Mouse (Mus musculus) stomach, postnatal 0 days (tissue): ENCODE measurements around the gene Acbd6. TPM values are rescaled to one million over a fixed set of nuclear protein-coding genes. Genes with fewer than 3 reads are reported as not detected.
A peak's percentile ranks its signal among the peaks of the same experiment; 100 is the strongest.

Experiments used
- ATAC-seq: fragments of 200-750 bp; cut with Nextera tagmentation; 2 replicates; pipeline ENCODE4 v1.8.0; 2017; ENCODE audit not compliant: low FRiP score, low TSS enrichment
- DNase-seq: peaks from one replicate; pipeline ENCODE4 v3.0.0-alpha.2; 2016; ENCODE audit warnings: low spot score
- H3K27ac ChIP-seq: fragments of 300-500 bp; sonication (generic); replicated peaks from 2 replicates; pipeline ENCODE4 v1.5.1; 2014; ENCODE audit warnings: mild to moderate bottlenecking, control low read depth
- H3K27me3 ChIP-seq: fragments of 300-500 bp; sonication (generic); 2 replicates; pipeline ENCODE4 v1.6.1; 2014; ENCODE audit warnings: low read length; ENCODE audit not compliant: control insufficient read depth, insufficient read depth
- H3K36me3 ChIP-seq: fragments of 300-500 bp; sonication (generic); 2 replicates; pipeline ENCODE4 v1.6.1; 2014; ENCODE audit warnings: low read length, mixed read lengths; ENCODE audit not compliant: control insufficient read depth, insufficient read depth
- H3K4me1 ChIP-seq: fragments of 300-500 bp; sonication (generic); replicated peaks from 2 replicates; pipeline ENCODE4 v1.6.1; 2014; ENCODE audit warnings: antibody characterized with exemption; ENCODE audit not compliant: control insufficient read depth, insufficient read depth
- H3K4me2 ChIP-seq: fragments of 300-500 bp; sonication (generic); replicated peaks from 2 replicates; pipeline ENCODE4 v1.6.1; 2014; ENCODE audit warnings: low read depth, mild to moderate bottlenecking, control low read depth, moderate library complexity
- H3K4me3 ChIP-seq: fragments of 300-500 bp; sonication (generic); 2 replicates; pipeline ENCODE4 v1.5.1; 2014; ENCODE audit warnings: low read depth, low read length, control low read depth
- H3K9ac ChIP-seq: fragments of 300-500 bp; sonication (generic); 2 replicates; pipeline ENCODE4 v1.6.1; 2014; ENCODE audit warnings: mild to moderate bottlenecking, low read length, control low read depth, mixed read lengths
- H3K9me3 ChIP-seq: fragments of 300-500 bp; sonication (generic); 2 replicates; pipeline ENCODE4 v1.6.1; 2016; ENCODE audit warnings: low read length; ENCODE audit not compliant: control insufficient read depth
- CTCF ChIP-seq: IDR thresholded peaks from 2 replicates; pipeline ENCODE4 v1.5.1; 2016; ENCODE audit warnings: antibody characterized with exemption, low read depth, mild to moderate bottlenecking, moderate library complexity
- EP300 ChIP-seq: optimal IDR thresholded peaks from 2 replicates; pipeline ENCODE3; 2016; ENCODE audit warnings: antibody characterized with exemption
- WGBS: fragments of 180-500 bp; shearing (Covaris S2); extraction: QIAGEN DNeasy Blood & Tissue Kit; methylation state at CpG from one replicate; pipeline ENCODE4 v1.1.7; 2014; 5-methylcytosine and 5-hydroxymethylcytosine counted together
- polyA plus RNA-seq: library from polyadenylated mRNA; unstranded; fragments of >200 nt; fragmentation: Nextera tagmentation; extraction: Ambion mirVana; gene quantifications from 2 replicates; pipeline ENCODE4 v1.2.1, GENCODE M21; 2015

Gene Acbd6
- polyA plus RNA-seq, 1 experiment from 2014 or later, result 55.9 TPM

- 37% methylated on average over 2 of the region's 2 CpGs for WGBS
- ATAC-seq (no peak), DNase-seq (no peak)
- Histone ChIP-seq H3K4me3 (no peak overlapping the region), H3K4me2 (no peak overlapping the region), H3K4me1 (no peaks in the 10 kb centered on the region), H3K27me3 (no peaks in the 10 kb centered on the region), H3K9me3 (no peaks in the 10 kb centered on the region), H3K27ac (no peak overlapping the region), H3K9ac (no peak overlapping the region), H3K36me3 (no peaks in the 10 kb centered on the region)
- TF ChIP-seq EP300, result no peak
- TF ChIP-seq CTCF, result no peak
These were observed 155.4 kb downstream of the Acbd6 start for GRCm38 (mm10) chr1:155713306-155713705.

DNA sequence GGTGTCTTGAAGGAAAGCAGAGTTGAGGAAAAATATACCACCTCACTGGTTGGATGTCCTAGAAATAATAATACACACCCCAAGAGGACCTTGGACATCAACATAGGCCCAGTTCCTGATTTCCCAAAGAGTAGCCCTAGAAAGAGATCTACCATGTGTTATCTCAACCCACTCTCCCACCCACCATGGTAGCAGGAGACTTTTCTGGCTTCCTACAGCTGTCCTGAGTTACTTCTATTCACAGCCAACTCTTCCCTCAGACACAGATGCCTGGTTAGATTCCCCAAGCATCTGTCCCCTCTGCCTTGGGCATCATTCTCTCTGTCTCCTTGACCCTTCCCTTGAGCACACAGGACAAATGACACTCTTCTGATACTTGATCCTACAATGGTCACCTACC is 157.4 kb downstream of the Acbd6 start:
- H3K4me2 ChIP-seq, result no peak overlapping the region
- no peak overlapping the region for H3K4me3 ChIP-seq
- H3K9me3 ChIP-seq, result no peaks in the 10 kb centered on the region
- ATAC-seq (no peak), DNase-seq (no peak)
- no peak overlapping the region for H3K9ac ChIP-seq
- no peaks in the 10 kb centered on the region for H3K4me1 ChIP-seq
- no peaks in the 10 kb centered on the region for H3K36me3 ChIP-seq
- TF ChIP-seq CTCF, result no peak
- no peak overlapping the region for H3K27ac ChIP-seq
- no peaks in the 10 kb centered on the region for H3K27me3 ChIP-seq

DNA sequence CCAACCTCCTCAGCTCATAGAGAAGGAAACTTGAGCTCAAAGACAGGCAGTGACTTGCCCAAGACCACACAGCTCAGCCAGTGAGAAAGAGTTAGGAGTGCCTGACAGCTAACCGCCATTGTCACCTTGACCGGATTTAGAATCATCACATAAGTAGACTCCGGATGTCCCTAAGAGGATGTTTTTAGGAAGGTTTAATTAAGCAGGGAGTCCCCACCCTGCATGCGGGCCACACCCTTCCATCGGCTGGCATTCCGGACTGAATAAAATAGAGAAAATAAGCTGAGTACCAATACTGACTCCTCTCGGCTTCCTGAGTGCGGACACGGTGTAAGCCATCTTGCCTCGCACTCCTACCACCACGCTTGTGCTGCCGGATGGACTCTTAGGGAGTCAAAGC is 159.4 kb downstream of the Acbd6 start:
- DNase-seq (no peak), ATAC-seq (no peak)
- Histone ChIP-seq H3K27me3 (no peaks in the 10 kb centered on the region), H3K4me3 (no peak overlapping the region), H3K4me2 (no peak overlapping the region), H3K4me1 (no peaks in the 10 kb centered on the region), H3K36me3 (no peaks in the 10 kb centered on the region), H3K27ac (no peak overlapping the region), H3K9ac (no peak overlapping the region), H3K9me3 (no peaks in the 10 kb centered on the region)
- no peak for TF ChIP-seq CTCF
- 88% methylated on average over 12 of the region's 12 CpGs for WGBS

DNA sequence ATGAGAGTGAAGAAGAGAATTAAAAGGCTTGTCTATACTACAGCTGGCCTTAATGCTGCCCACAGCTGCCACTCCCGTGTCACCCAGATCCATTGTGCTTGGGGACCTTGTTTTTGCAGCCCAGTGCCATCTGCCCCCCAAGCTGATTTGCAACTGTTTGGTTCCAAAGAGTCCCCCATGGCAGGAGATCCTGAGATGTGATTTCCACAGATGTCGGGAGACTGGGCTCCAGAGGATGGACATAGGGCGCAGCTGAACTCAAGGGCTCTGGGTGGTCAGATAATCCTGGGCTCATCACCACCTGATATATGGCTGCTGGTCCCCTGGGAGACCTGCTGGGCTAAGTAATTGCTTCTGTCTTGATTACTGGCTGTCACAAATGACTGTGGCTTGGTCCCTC is 160.9 kb downstream of the Acbd6 start:
- H3K9me3 ChIP-seq, result no peaks in the 10 kb centered on the region
- DNase-seq (no peak), ATAC-seq (no peak)
- no peaks in the 10 kb centered on the region for H3K36me3 ChIP-seq
- no peaks in the 10 kb centered on the region for H3K4me1 ChIP-seq
- TF ChIP-seq EP300, result no peak
- no peak for TF ChIP-seq CTCF
- no peak overlapping the region for H3K9ac ChIP-seq
- no peak overlapping the region for H3K27ac ChIP-seq
- no peak overlapping the region for H3K4me2 ChIP-seq
- whole genome bisulfite sequencing, result 81% methylated on average over 3 of the region's 3 CpGs
- no peak overlapping the region for H3K4me3 ChIP-seq
- peaks cover 3% of the 10 kb centered on the region; the same call in 1 of the 2 replicates for H3K27me3 ChIP-seq

GRCm38 (mm10) chr1:155720006-155720405 is 162.1 kb downstream of the Acbd6 start:
- ATAC-seq (no peak), DNase-seq (no peak)
- H3K9ac ChIP-seq, result no peak overlapping the region
- TF ChIP-seq EP300, result no peak
- TF ChIP-seq CTCF, result no peak
- H3K9me3 ChIP-seq, result no peaks in the 10 kb centered on the region
- no peak overlapping the region for H3K4me3 ChIP-seq
- no peak overlapping the region for H3K4me2 ChIP-seq
- no peaks in the 10 kb centered on the region for H3K4me1 ChIP-seq
- H3K36me3 ChIP-seq, result no peaks in the 10 kb centered on the region
- no peak overlapping the region for H3K27ac ChIP-seq
- 35% methylated on average over 5 of the region's 5 CpGs for WGBS
- H3K27me3 ChIP-seq, result peaks cover 3% of the 10 kb centered on the region; the same call in 1 of the 2 replicates

DNA sequence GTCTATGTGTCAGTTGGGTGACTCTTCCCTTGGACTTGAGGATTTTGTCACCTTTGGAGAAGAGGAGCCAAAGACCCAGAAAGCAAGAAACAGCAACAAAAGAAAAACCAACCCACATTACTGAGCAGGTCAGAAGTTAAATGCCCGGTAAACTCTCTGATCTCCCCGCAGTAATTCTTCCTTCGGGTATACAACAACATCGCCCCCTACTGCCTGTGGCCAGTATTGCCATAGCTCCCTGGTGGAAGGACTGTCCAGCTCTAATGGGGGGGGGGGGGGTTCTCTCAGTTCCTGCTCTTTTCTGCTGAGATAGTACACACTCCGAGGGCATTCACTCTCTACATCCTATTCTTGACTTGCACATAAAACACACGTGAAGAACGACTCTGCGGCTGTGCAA is 163.5 kb downstream of the Acbd6 start:
- Histone ChIP-seq H3K27me3 (peaks cover 3% of the 10 kb centered on the region; the same call in 1 of the 2 replicates), H3K27ac (no peak overlapping the region), H3K9me3 (no peaks in the 10 kb centered on the region), H3K9ac (no peak overlapping the region), H3K4me2 (no peak overlapping the region), H3K4me3 (no peak overlapping the region), H3K36me3 (no peaks in the 10 kb centered on the region), H3K4me1 (no peaks in the 10 kb centered on the region)
- 41% methylated on average over 8 of the region's 8 CpGs for WGBS
- DNase-seq (peak; percentile 37), ATAC-seq (no peak)
- TF ChIP-seq CTCF, result peak; percentile 58
- TF ChIP-seq EP300, result no peak
